Mouse (Mus musculus): ENCODE measurements at regions not wholly inside any gene's neighbourhood (a gene's known extent, or its start where the extent isn't known, plus 50 kb on each side); places are given as distances from the start of the nearest gene placed in this dataset.

DNA sequence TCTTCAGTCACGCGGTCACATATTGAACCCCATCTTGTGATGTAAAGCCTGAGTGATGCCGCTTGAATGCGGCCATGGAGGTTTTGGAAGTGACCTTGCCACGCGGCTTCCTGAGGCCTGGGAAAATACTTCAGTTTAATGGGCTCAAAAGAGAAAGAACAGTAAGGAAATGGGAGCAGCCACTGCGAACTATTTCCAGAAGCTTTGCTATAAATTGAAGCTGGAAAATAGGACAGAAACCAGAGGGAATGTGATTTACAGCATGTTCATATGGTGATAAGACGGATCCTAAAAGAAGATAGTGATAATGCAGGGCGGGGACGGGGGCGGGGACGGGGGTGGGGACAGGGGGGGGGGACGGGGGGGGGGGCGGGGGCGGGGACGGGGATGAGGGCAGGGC, 52.7 kb upstream of the Trpc4 start:
- DNase-seq (ENCODE audit: extremely low spot score): no peak

GRCm38 (mm10) chr3:54083634-54084033, 72.2 kb upstream of the Trpc4 start:
- no peak for DNase-seq (ENCODE audit: extremely low spot score)

DNA sequence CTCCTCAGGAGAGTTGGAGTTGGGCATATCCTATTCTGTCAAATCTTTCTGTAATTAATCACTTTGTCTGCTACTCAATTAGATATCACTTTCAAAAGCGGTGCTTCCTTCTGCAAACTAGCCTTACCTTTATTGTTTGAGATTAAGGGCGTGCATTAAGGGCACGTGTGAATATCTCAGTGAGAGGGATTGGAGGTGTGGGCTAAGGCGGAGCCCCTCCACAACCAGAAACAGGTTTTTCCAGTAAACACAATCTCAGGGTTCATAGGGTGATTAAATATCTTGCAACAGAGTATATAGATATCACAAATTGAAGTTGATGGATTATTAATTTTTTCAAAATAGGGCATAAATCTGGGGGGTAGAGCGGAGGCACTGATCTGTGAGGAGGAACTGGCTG, 79.4 kb upstream of the Trpc4 start:
- DNase-seq (ENCODE audit: extremely low spot score): no peak

GRCm38 (mm10) chr3:54060653-54061052, 95.2 kb upstream of the Trpc4 start:
- no peak for DNase-seq (ENCODE audit: extremely low spot score)

DNA sequence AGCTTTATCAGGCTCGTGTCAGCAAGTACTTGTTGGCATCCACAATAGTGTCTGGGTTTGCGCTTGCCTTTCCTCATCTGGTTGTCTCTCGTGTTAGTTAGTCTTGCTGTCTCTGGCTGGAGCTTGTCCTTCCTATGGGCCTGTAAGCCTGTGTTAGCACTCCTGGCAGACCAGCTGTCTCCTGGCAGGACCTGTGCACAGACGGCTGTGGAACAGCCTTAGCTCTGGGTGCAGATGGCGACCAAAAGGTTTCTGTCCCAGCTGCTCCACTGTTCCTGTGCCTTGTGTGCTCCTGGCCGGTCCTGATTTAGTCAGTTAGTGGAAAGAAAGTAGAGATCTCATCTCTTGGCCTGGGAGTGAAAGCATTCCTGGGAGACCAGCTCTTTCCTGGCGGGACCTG, 101.5 kb upstream of the Trpc4 start:
- no peak for DNase-seq (ENCODE audit: extremely low spot score)

GRCm38 (mm10) chr3:54049370-54049769, 106.5 kb upstream of the Trpc4 start:
- no peak for DNase-seq (ENCODE audit: extremely low spot score)

DNA sequence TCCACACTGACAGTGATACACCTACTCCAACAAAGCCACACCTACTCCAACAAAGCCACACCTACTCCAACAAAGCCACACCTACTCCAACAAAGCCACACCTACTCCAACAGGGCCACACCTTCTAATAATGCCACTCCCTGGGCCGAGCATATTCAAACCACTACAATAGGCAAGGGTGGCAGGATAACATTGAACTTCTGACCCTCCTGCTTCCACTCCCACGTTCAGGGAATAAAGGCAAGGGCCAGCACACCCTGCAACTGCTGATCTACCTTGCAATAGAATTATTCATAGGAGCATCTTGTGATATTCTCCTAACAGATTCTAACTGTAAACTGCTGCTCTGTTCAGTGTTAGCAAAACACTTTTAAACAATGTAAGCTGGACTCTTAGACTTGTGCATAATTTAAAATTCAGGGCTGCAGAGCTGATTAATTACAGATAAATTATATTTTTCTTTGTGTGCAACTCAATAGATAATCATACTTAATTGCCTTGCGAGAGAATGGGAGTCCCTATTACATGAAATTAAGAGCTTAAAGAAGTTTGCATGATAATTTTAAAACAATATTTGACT, 107.7 kb upstream of the Trpc4 start:
- DNase-seq (ENCODE audit: extremely low spot score): no peak

GRCm38 (mm10) chr3:54027365-54027764, 128.5 kb upstream of the Trpc4 start:
- no peak for DNase-seq (ENCODE audit: extremely low spot score)

- no peak for DNase-seq (ENCODE audit: extremely low spot score)
Observed at GRCm38 (mm10) chr3:54020196-54020595, 135.6 kb upstream of the Trpc4 start.

GRCm38 (mm10) chr3:54017943-54018649, 137.7 kb upstream of the Trpc4 start:
- DNase-seq (ENCODE audit: extremely low spot score): no peak

GRCm38 (mm10) chr3:54016877-54017276, 139.0 kb upstream of the Trpc4 start:
- no peak for DNase-seq (ENCODE audit: extremely low spot score)

GRCm38 (mm10) chr3:54011016-54011415, 144.8 kb upstream of the Trpc4 start:
- DNase-seq (ENCODE audit: extremely low spot score): no peak

- DNase-seq (ENCODE audit: extremely low spot score): no peak
Observed at GRCm38 (mm10) chr3:53992993-53993392, 129.4 kb upstream of the Ufm1 start.

DNA sequence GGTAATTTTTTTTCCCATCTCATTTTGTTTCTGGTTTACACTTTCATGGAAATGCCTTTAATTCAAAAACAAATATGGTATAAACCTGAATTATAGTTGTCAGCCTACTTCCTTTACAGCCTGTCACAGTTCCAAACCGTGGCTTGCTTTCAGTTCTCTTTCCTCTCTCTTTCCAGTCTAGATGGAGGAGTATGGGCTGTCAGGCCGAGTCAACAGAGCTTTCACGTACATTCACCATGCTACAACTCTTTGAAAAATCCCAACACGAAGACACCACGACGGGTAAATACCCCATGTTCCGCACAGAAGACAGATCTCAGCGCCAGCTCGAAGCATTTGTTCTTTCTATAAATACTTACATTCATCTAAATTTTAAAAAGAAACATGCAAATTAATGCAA, 125.2 kb upstream of the Ufm1 start:
- DNase-seq (ENCODE audit: extremely low spot score): no peak

- no peak for DNase-seq (ENCODE audit: extremely low spot score)
Observed at GRCm38 (mm10) chr3:53988256-53988655, 124.6 kb upstream of the Ufm1 start.

- no peak for DNase-seq (ENCODE audit: extremely low spot score)
Observed at GRCm38 (mm10) chr3:53987316-53987715, 123.7 kb upstream of the Ufm1 start.

GRCm38 (mm10) chr3:53984743-53985550, 121.3 kb upstream of the Ufm1 start:
- DNase-seq (ENCODE audit: extremely low spot score): no peak

DNA sequence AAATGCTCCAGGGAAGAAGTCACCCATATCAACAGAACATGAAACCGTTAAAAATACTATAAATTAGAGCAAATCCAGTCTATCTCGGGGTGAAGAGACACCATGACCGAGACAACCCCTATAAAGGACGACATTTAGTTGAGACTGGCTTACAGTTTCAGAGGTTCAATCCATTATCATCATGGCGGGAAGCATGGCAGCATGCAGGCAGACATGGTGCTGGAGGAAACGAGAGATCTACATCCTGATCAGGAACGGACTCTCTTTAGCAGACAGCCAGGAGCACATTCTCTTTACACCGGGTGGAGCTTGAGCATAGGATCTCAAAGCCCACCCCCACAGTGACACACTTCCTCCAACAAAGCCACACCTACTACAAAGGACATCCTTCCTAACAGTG, 118.7 kb upstream of the Ufm1 start:
- DNase-seq (ENCODE audit: extremely low spot score): no peak

GRCm38 (mm10) chr3:53981585-53981984, 118.0 kb upstream of the Ufm1 start:
- DNase-seq (ENCODE audit: extremely low spot score): no peak

DNA sequence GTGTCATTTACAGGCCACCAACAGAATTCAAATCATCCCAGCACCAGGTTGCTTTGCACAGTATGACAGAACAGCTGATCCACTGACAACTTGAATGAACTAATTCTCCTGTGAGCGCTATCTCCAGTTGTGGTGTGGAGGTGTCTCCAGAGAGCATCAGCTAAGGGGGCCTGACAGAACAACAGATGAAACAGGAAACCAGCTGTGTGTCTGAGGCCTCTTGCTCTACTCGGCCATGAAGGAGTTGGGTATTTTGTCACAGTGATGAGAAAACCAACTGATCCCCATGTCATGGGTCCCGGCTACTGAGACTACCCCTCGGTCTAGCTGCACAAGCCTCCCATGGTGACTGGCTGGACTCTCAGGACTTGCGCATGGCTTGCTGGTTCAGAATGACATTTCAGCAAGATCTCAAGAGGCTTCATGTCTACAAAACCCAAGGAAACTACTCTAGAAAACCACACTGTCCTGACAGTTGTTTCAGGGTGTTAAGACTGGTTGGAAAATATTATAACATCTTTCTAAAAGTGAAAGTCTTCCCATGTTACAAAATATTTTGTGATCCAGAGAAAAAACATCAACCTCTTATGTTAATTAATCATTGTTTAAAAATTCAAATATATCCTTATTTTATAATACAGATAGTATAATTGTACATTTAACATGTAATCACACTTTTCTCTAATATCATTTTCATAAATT, 113.9 kb upstream of the Ufm1 start:
- DNase-seq (ENCODE audit: extremely low spot score): no peak

GRCm38 (mm10) chr3:53974905-53975551, 111.4 kb upstream of the Ufm1 start:
- peak; percentile 4 for DNase-seq (ENCODE audit: extremely low spot score)
